Mouse (Mus musculus): ENCODE measurements around the gene Tmem189. TPM values are rescaled to one million over a fixed set of nuclear protein-coding genes. Genes with fewer than 3 reads are reported as not detected.

The Tmem189 gene
- polyA plus RNA-seq (2012; rRNA removed) = 117 and 125 TPM in 2 replicates

DNA sequence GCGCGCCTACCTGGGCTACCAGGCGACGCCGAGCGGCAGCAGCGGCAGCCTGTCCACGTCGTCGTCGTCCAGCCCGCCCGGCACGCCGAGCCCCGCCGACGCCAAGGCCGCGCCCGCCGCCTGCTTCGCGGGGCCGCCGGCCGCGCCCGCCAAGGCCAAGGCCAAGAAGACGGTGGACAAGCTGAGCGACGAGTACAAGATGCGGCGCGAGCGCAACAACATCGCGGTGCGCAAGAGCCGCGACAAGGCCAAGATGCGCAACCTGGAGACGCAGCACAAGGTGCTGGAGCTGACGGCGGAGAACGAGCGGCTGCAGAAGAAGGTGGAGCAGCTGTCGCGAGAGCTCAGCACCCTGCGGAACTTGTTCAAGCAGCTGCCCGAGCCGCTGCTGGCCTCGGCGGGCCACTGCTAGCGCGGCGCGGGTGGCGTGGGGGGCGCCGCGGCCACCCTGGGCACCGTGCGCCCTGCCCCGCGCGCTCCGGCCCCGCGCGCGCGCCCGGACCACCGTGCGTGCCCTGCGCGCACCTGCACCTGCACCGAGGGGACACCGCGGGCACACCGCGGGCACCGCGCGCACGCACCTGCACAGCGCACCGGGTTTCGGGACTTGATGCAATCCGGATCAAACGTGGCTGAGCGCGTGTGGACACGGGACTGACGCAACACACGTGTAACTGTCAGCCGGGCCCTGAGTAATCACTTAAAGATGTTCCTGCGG lies at the start of gene Tmem189:
Tmem189 (minus strand) TSS at position 322 of the 718 bp plus-strand sequence.

GRCm38 (mm10) chr2:167688498-167689451 lies 847 bp downstream of the Tmem189 start, which contains the start of gene Cebpb:
Cebpb (plus strand) TSS chr2:167688915.

DNA sequence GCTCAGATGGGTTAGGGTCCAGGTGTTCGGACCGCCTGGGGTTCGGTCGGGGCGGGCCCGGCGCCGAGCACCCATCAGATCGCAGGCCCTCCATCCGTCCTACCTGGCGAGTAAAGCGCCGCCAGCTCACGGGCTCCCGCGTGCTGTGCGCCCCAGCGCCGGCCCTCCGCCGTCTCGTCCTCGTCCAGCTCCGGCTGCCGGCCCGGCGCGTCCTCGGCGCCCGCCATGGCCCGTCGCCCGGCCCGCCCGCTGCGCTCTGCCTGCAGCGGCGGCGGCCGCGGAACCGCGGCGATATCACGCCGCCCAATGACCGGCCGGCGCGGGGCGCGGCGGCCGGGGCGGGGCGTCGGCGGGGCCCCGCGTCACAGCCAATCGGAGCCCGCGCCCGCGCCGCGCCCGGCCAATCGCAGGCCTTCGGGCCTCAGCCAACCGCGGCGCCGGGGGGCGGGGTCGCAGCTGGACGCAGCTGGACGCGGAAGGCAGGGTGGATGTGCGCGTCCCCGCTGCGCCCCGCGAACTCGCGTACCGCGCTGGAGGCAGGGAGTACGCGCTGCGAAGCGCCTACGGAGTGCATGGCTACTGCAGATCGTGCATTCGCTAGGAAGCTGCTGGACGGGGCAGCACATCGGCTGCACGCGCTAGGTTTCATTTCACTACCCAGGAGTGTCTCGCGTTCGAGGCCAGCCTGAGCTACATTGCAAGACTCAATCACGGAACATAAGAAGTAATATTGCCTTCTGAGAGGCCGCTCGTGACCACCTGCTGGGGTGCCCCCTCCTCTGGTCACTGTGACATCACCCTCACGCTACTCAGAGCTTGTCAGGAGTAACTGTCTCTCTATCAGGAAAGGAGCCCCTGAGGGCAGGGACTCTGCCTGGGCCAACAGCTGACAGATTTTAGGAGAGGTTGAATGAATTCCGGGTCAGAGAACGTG lies 28.1 kb downstream of the Tmem189 start, which contains the start of gene Gm20431:
Gm20431 (minus strand) TSS at position 227 of the 934 bp plus-strand sequence.

DNA sequence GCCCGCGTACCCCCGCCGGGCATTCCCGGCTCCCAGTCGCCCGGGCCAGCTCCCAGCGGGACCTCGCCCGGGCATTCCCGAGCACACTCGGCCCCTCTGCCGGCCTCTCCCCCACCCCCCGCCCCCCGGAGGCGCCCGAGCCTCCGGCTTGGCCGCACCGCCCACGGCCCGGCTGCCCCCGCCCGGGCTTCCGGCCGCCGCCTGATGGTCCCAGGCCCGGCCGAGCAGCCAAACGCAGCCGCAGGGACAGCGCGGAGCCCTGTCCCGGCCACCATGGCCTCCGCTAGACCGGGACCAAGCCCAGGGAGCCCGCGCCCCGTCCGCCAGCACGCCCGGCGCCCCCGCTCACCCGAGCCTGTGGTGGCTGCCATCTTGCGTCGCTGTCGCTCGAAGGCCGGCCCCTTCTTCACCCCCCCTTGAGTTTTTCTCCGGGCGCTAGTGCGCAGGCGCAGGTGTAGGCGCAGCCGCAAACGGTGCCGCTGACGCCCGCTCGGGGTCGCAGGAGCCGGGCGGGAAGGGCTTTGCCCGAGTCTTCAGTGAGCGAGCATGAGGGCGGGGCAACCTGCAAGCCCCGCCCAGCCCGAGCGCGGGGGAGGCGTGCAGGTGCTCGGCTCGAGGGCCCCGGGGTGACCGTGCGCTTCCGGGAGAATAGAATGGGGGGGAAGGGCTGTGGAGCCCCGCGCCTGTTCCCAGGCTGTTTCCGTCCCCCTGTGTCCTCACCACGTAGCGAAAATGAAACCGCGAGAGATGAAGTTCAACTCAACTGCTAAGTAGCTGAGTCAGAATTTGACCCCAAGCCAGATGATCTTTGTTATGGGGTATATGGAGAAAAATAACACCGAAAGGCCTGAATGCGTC lies 57.8 kb downstream of the Tmem189 start, which contains the start of gene Ube2v1:
Ube2v1 (minus strand) TSS at position 505 of the 858 bp plus-strand sequence.

Other genes with a start within 250 kb of the Tmem189 start
- gene Rnf114, start 197.2 kb downstream of the Tmem189 start, polyA plus RNA-seq (2012; rRNA removed) = 77.5 and 96.8 TPM in 2 replicates
- gene Spata2, start 196.9 kb downstream of the Tmem189 start, polyA plus RNA-seq (2012; rRNA removed) = 32.3 and 38.4 TPM in 2 replicates
- 57.7 and 77.1 TPM in 2 replicates for gene Snai1, start 151.6 kb downstream of the Tmem189 start, polyA plus RNA-seq (2012; rRNA removed)
- 89.5 and 105 TPM in 2 replicates for gene Ube2v1, start 57.7 kb downstream of the Tmem189 start, polyA plus RNA-seq (2012; rRNA removed)
- gene Gm20431, start 28.3 kb downstream of the Tmem189 start, polyA plus RNA-seq (2012; rRNA removed) = 3.5 and 8.4 TPM in 2 replicates
- gene Cebpb, start 907 bp downstream of the Tmem189 start, polyA plus RNA-seq (2012; rRNA removed) = 1,050 and 1,353 TPM in 2 replicates
- 73.6 and 84.1 TPM in 2 replicates for gene Ptpn1, start 242.2 kb upstream of the Tmem189 start, polyA plus RNA-seq (2012; rRNA removed)

Data from ovary, adult 2 months (tissue).